Mouse (Mus musculus) testis, adult 2 months (tissue): ENCODE data around the gene Gm20696. TPM values are rescaled to one million over a fixed set of nuclear protein-coding genes. Genes with fewer than 3 reads are reported as not detected.

Source experiments
- H3K27ac ChIP-seq: fragments of 200-500 bp; 2 replicates; pipeline ENCODE4 v1.5.1; 2012; ENCODE audit warnings: low read depth, low read length; ENCODE audit not compliant: control insufficient read depth, insufficient read depth
- H3K27me3 ChIP-seq: fragments of 200-500 bp; 2 replicates; pipeline ENCODE4 v1.6.1; 2012; ENCODE audit warnings: mild to moderate bottlenecking, low read length, moderate library complexity; ENCODE audit not compliant: control insufficient read depth, insufficient read depth
- H3K36me3 ChIP-seq: fragments of 200-500 bp; 2 replicates; pipeline ENCODE4 v1.6.1; 2012; ENCODE audit warnings: mild to moderate bottlenecking, low read length; ENCODE audit not compliant: control insufficient read depth, insufficient read depth
- H3K4me1 ChIP-seq: fragments of 200-500 bp; 2 replicates; pipeline ENCODE4 v1.6.1; 2012; ENCODE audit warnings: low read length; ENCODE audit not compliant: control insufficient read depth, insufficient read depth
- H3K4me3 ChIP-seq: fragments of 200-500 bp; 2 replicates; pipeline ENCODE4 v1.5.1; 2012; ENCODE audit warnings: low read depth, mild to moderate bottlenecking, low read length, moderate library complexity, mixed read lengths; ENCODE audit not compliant: control insufficient read depth
- CTCF ChIP-seq: fragments of 200-500 bp; IDR thresholded peaks from 2 replicates; pipeline ENCODE4 v1.5.1; 2012; ENCODE audit warnings: low read depth, mild to moderate bottlenecking, inconsistent platforms, low read length, moderate library complexity; ENCODE audit not compliant: control insufficient read depth, insufficient read depth, insufficient replicate concordance
- POLR2A ChIP-seq: fragments of 200-500 bp; IDR thresholded peaks from 2 replicates; pipeline ENCODE4 v1.6.1; 2012; ENCODE audit warnings: low read depth, mild to moderate bottlenecking, inconsistent platforms, low read length, moderate library complexity; ENCODE audit not compliant: control insufficient read depth
- polyA plus RNA-seq: library from polyadenylated mRNA; depleted of rRNA; stranded (reverse); fragments of >200 nt; gene quantifications from 2 replicates; pipeline ENCODE4 v1.2.3, GENCODE M21; 2012

The Gm20696 gene
- polyA plus RNA-seq, 1 experiment, result 0.02 TPM

DNA sequence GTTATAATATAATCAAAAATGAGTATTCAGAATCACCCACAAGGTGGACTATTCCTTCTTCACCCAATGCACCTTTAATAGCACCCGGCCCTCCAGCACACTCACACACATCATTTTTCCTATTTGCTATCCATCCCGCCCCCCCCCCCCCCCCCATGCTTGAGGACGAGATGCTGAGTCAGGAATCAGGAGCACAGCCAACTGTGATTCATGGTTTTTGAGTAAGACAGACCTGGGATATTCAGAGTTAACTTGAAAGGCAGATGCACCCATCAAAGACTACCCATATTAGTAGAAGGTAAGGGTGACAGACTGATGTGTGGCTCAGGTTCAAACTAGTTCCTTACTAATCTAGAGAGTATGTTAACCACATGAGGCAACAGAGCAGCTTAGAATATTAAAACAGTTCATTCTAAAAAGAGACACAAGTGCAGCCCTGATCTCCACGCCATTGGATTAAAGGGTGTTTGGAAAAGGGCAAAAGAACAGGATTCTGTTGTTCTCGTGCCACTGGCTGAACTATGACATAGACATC lies 417.0 kb downstream of the Gm20696 start:
- Histone ChIP-seq H3K27me3 (no peaks in the 10 kb centered on the region), H3K4me1 (no peaks in the 10 kb centered on the region), H3K4me3 (no peak overlapping the region), H3K27ac (no peak overlapping the region), H3K36me3 (no peaks in the 10 kb centered on the region)
- no peak for TF ChIP-seq CTCF
- no peak for TF ChIP-seq POLR2A

DNA sequence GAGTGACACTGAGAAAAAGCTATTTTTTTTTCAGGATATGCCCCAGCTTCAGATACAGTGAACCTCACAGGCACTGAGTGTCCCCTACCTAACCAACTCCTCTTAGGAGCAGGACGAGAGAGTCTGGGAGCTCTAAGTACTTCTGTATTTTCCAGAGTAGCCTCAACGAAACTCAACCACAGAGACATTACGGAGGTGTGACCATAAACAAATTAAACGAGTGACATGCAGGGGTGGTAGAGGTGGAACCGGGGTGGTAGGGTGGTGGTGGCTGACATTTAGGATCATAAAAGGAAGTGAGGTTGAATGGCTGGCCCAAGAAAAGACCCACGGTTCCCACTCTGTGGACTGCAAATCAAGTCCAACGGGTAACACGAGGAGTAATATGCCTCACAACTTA lies 418.2 kb downstream of the Gm20696 start:
- Histone ChIP-seq H3K27ac (no peak overlapping the region), H3K36me3 (no peaks in the 10 kb centered on the region), H3K4me1 (no peaks in the 10 kb centered on the region), H3K27me3 (no peaks in the 10 kb centered on the region), H3K4me3 (no peak overlapping the region)
- TF ChIP-seq CTCF, result no peak
- no peak for TF ChIP-seq POLR2A

DNA sequence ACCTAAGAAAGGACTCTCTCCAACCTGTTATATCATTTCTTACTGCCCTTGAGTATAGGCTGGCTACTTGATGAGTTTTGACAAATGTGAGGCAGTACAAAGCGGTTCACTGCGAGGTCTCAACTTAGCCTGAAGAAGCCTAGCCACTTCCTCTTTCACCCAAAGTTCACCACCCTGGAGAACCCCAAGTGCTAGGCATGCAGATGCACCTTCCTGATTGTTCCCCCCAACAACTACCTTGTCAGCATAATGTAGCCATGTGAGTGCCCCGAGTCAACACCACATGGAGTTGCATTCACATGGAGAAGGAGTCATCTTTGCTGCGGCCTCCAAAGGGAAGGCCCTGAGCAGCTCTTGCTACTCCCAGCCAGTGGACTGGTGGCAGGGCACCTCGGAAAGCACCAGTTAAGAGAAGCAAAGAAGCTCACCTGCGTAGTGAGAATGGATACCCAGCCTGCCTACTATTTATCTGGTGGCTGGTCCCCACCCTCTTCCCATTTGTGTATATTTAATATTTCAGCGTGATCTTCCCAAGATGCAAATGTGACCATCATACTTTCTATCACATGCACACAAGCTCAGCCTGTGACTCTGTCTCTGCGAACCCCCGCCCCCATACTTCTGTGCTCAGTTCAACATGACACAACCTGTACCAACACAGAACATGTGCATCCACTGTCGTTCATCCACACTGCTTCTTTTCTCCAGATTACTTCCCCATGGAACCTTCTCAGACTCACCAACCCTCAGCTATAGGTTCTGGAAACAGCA lies 424.8 kb downstream of the Gm20696 start:
- TF ChIP-seq CTCF (no peak), POLR2A (no peak)
- H3K4me1 ChIP-seq, result no peaks in the 10 kb centered on the region
- no peak overlapping the region for H3K27ac ChIP-seq
- no peak overlapping the region for H3K4me3 ChIP-seq
- no peaks in the 10 kb centered on the region for H3K27me3 ChIP-seq
- H3K36me3 ChIP-seq, result no peaks in the 10 kb centered on the region

DNA sequence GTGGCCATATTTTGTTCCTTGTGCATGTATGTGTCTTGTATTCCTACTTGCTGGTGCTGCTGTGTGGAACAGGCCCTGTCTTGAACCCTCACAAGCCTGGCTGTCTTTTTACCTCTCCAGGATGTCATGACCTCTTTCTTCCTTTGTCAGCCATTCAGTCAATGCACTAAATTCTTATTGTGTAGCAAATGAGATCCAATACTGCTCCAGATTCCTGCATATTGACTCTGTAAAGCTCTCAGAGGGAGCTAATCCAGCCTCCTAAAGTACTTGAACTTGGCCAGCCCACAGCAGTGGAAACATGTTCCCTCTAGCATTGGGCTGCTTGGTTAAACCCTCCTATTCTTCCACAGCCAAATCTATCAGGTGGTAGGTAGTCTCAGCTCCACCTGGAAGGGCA lies 425.8 kb downstream of the Gm20696 start:
- H3K36me3 ChIP-seq, result no peaks in the 10 kb centered on the region
- no peaks in the 10 kb centered on the region for H3K27me3 ChIP-seq
- no peak overlapping the region for H3K27ac ChIP-seq
- H3K4me3 ChIP-seq, result no peak overlapping the region
- TF ChIP-seq POLR2A, result no peak
- no peak for TF ChIP-seq CTCF
- no peaks in the 10 kb centered on the region for H3K4me1 ChIP-seq

DNA sequence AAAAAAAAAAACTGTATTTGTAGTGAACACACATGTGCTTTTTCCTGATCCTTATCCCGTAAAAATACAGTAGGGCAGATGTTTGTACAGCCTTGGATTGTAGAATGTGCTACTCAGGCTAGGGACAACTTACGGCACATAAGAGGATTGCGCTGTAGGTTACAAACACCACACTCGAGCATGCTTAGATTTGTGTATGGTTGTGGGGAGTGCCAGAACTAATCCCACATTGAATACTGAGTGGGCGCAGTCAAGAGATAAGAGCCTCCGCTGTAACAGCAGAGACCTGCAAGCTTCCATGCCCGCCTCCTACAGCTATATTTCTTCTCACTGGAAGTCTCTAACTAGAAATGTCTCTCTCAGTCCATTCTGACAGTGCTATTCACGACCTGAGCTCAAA lies 431.0 kb downstream of the Gm20696 start:
- no peak overlapping the region for H3K4me3 ChIP-seq
- H3K4me1 ChIP-seq, result no peaks in the 10 kb centered on the region
- TF ChIP-seq POLR2A, result no peak
- TF ChIP-seq CTCF, result no peak
- no peaks in the 10 kb centered on the region for H3K36me3 ChIP-seq
- no peaks in the 10 kb centered on the region for H3K27me3 ChIP-seq
- no peak overlapping the region for H3K27ac ChIP-seq

DNA sequence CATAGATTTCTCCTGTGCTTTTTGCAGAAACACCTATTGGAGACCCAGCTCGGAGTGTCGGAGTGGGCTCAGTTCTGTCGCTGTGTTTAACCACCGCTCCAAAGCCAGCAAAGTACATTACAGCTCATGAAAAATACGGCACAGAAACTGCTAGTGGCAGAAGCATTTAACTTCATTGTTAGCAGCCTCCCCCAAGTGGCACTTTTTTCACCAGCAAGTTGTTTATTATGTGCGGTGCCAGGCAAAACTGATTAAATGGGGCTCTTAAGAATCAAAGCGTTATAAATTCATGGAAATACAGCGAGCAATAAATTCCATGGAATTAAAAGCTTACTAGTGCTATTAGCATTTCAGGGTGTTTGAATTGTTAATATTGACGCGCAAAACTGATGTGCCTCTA lies 433.2 kb downstream of the Gm20696 start:
- Histone ChIP-seq H3K36me3 (no peaks in the 10 kb centered on the region), H3K4me3 (no peak overlapping the region), H3K4me1 (no peaks in the 10 kb centered on the region), H3K27me3 (no peaks in the 10 kb centered on the region), H3K27ac (no peak overlapping the region)
- TF ChIP-seq CTCF (no peak), POLR2A (no peak)

DNA sequence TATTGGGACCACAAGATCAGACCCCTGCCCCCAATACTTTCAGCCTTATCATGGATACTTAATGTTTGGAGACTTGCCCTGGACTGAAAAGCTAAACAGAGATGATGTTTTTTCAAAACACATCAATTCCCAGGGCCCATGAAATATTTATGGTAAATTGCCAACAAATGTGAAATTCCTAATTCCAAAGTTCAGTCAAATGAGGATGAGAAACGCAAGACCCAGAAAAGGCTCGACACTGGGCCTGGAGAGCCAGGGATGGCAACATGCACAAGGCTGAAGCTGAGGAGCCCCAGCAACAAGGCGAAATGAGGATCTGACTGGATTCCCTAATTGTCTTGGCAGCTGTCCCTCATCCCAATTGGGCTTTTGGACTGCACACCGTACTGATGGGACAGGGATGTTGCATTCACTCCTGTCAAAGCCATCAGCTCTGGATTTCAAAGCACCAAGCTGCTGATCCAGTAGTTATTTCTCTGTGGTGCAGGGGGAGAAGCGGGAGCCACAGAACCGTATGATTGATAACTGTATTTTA lies 438.2 kb downstream of the Gm20696 start:
- Histone ChIP-seq H3K4me3 (no peak overlapping the region), H3K36me3 (no peaks in the 10 kb centered on the region), H3K27me3 (no peaks in the 10 kb centered on the region), H3K4me1 (no peaks in the 10 kb centered on the region), H3K27ac (no peak overlapping the region)
- no peak for TF ChIP-seq CTCF
- TF ChIP-seq POLR2A, result no peak

DNA sequence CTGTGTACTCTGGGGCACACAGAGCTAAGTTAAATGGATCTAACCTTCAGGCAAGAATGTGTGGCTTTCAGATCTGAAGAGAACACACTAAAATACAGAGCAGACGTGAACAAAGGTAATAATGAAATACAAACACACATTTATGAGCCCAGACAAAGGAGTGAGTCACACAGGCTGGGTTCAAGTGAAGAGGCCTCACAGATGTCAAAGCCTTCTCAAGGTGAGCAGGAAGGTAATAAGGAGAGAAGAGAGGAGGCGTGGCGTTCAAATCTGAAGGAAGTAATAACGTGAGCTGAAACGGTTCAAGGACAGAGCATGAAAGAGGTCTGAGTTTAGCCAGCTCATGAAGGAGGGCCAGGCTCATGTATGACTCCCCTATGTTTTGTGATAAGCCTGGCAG lies 445.4 kb downstream of the Gm20696 start:
- Histone ChIP-seq H3K4me1 (no peaks in the 10 kb centered on the region), H3K36me3 (no peaks in the 10 kb centered on the region), H3K27me3 (no peaks in the 10 kb centered on the region), H3K4me3 (no peak overlapping the region), H3K27ac (no peak overlapping the region)
- TF ChIP-seq POLR2A (no peak), CTCF (no peak)
